27 mouse cellular contexts compared by ENCODE assay signal in genomic region chr1:150335111-150335510, GRCm38 (mm10). TPM values are rescaled to one million over a fixed set of nuclear protein-coding genes. Genes with fewer than 3 reads are reported as not detected.
"Had no signal": no experiment of that assay in that cellular context is flagged by ENCODE, and none has a peak within 500 bp of the region (broad histone marks: within the 10 kb centered on the region; RNA-seq: fewer than 3 reads in every experiment).

No protein-coding gene starts in this region.

- ATAC-seq: lung, postnatal 0 days; midbrain, embryonic 16.5 days had no signal

- DNase-seq: lung, adult 18-20 months; lung, postnatal 14 days; lung, postnatal 4 days; midbrain, embryonic 14.5 days; retina, postnatal 1 day; right cerebral cortex, adult 18-20 months; right cerebral cortex, postnatal 25 days; right cerebral cortex, postnatal 4 days; spleen, adult 18-20 months; thymus, adult 18-20 months; thymus, postnatal 14 days; thymus, postnatal 36 days had no signal

- H3K4me3 ChIP-seq: lung, embryonic 15.5 days; midbrain, embryonic 10.5 days; midbrain, embryonic 12.5 days; myocyte; neural tube, embryonic 13.5 days; neural tube, embryonic 15.5 days had no signal

- H3K4me1 ChIP-seq: lung, embryonic 15.5 days; midbrain, embryonic 10.5 days; midbrain, embryonic 12.5 days; neural tube, embryonic 13.5 days; neural tube, embryonic 15.5 days had no signal

RNA-seq across cellular contexts. Expression of gene Pdc, which starts 15.9 kb away (rescaled TPM):
- total RNA-seq: megakaryocyte-erythroid progenitor cell, adult 5-6 weeks had no signal
- polyA plus RNA-seq: liver, embryonic 16.5 days; lung, embryonic 15.5 days; lung, postnatal 0 days; midbrain, embryonic 10.5 days; midbrain, embryonic 12.5 days; midbrain, embryonic 16.5 days; myocyte; neural tube, embryonic 11.5 days; neural tube, embryonic 13.5 days; neural tube, embryonic 15.5 days; small intestine, adult 2 months; stomach, embryonic 14.5 days; stomach, embryonic 16.5 days; thymus, postnatal 0 days had no signal
